Mouse (Mus musculus): ENCODE measurements at regions not wholly inside any gene's neighbourhood (a gene's known extent, or its start where the extent isn't known, plus 50 kb on each side); places are given as distances from the start of the nearest gene placed in this dataset.

GRCm38 (mm10) chr13:26404707-26405106 is 365.3 kb downstream of the Hdgfl1 start:
- Histone ChIP-seq H3K9ac (ENCODE audit: insufficient read depth, low read depth, low read length, poor library complexity, severe bottlenecking) (no peak overlapping the region), H3K4me1 (ENCODE audit: control insufficient read depth in 2 of 2, insufficient read depth in 2 of 2, low read length in 2 of 2, poor library complexity in 1 of 2) (no peaks in the 10 kb centered on the region), H3K9me3 (ENCODE audit: control insufficient read depth, insufficient read depth, low read depth, low read length) (no peaks in the 10 kb centered on the region), H3K36me3 (ENCODE audit: control insufficient read depth, insufficient read depth, low read length, poor library complexity, severe bottlenecking) (no peaks in the 10 kb centered on the region), H3K27ac (ENCODE audit: insufficient read depth, low read depth, low read length, poor library complexity, severe bottlenecking) (no peak overlapping the region), H3K4me3 (ENCODE audit: insufficient read depth in 1 of 2, low read depth in 1 of 2, low read length in 2 of 2, poor library complexity in 1 of 2, severe bottlenecking in 1 of 2) (no peak overlapping the region)
- in situ Hi-C loops (cut with MboI; ENCODE audit: low sequenced_read_pairs in 2 of 2, unreplicated experiment in 2 of 2), result no loop called here
- no peak for DNase-seq (ENCODE audit: low read depth, low spot score)
- TF ChIP-seq ZNF384 (IDR thresholded peaks at IDR 0.05; ENCODE audit: low read depth, low read length) (no peak), CHD2 (IDR thresholded peaks at IDR 0.05; ENCODE audit: low read depth, low read length) (no peak), HCFC1 (IDR thresholded peaks at IDR 0.05; ENCODE audit: borderline replicate concordance, insufficient read depth, low read length) (no peak), MAFK (IDR thresholded peaks at IDR 0.05; ENCODE audit: insufficient read depth, low read depth, low read length) (no peak), ZC3H11A (IDR thresholded peaks at IDR 0.05; ENCODE audit: borderline replicate concordance, low read depth, low read length) (no peak)

GRCm38 (mm10) chr13:26387861-26388621 is 381.9 kb downstream of the Hdgfl1 start:
- Histone ChIP-seq H3K36me3 (ENCODE audit: control insufficient read depth, insufficient read depth, low read length, poor library complexity, severe bottlenecking) (no peaks in the 10 kb centered on the region), H3K9ac (ENCODE audit: insufficient read depth, low read depth, low read length, poor library complexity, severe bottlenecking) (no peak overlapping the region), H3K4me1 (ENCODE audit: control insufficient read depth in 2 of 2, insufficient read depth in 2 of 2, low read length in 2 of 2, poor library complexity in 1 of 2) (no peaks in the 10 kb centered on the region), H3K9me3 (ENCODE audit: control insufficient read depth, insufficient read depth, low read depth, low read length) (no peaks in the 10 kb centered on the region), H3K4me3 (ENCODE audit: insufficient read depth in 1 of 2, low read depth in 1 of 2, low read length in 2 of 2, poor library complexity in 1 of 2, severe bottlenecking in 1 of 2) (no peak overlapping the region), H3K27ac (ENCODE audit: insufficient read depth, low read depth, low read length, poor library complexity, severe bottlenecking) (no peak overlapping the region)
- no peak for TF ChIP-seq CHD2 (IDR thresholded peaks at IDR 0.05; ENCODE audit: low read depth, low read length)
- no peak for TF ChIP-seq HCFC1 (IDR thresholded peaks at IDR 0.05; ENCODE audit: borderline replicate concordance, insufficient read depth, low read length)
- no peak for TF ChIP-seq ZC3H11A (IDR thresholded peaks at IDR 0.05; ENCODE audit: borderline replicate concordance, low read depth, low read length)
- TF ChIP-seq ZNF384 (IDR thresholded peaks at IDR 0.05; ENCODE audit: low read depth, low read length), result no peak
- no peak for TF ChIP-seq MAFK (IDR thresholded peaks at IDR 0.05; ENCODE audit: insufficient read depth, low read depth, low read length)
- in situ Hi-C loops (cut with MboI; ENCODE audit: low sequenced_read_pairs in 2 of 2, unreplicated experiment in 2 of 2), result no loop called here
- DNase-seq (ENCODE audit: low read depth, low spot score), result no peak

GRCm38 (mm10) chr13:26382631-26383030 is 387.3 kb downstream of the Hdgfl1 start:
- no peak overlapping the region for H3K9ac ChIP-seq (ENCODE audit: insufficient read depth, low read depth, low read length, poor library complexity, severe bottlenecking)
- TF ChIP-seq CHD2 (IDR thresholded peaks at IDR 0.05; ENCODE audit: low read depth, low read length), result no peak
- TF ChIP-seq MAFK (IDR thresholded peaks at IDR 0.05; ENCODE audit: insufficient read depth, low read depth, low read length), result no peak
- no peak for TF ChIP-seq HCFC1 (IDR thresholded peaks at IDR 0.05; ENCODE audit: borderline replicate concordance, insufficient read depth, low read length)
- no peak for TF ChIP-seq ZC3H11A (IDR thresholded peaks at IDR 0.05; ENCODE audit: borderline replicate concordance, low read depth, low read length)
- TF ChIP-seq ZNF384 (IDR thresholded peaks at IDR 0.05; ENCODE audit: low read depth, low read length), result no peak
- H3K4me1 ChIP-seq (ENCODE audit: control insufficient read depth in 2 of 2, insufficient read depth in 2 of 2, low read length in 2 of 2, poor library complexity in 1 of 2), result no peaks in the 10 kb centered on the region
- no peak overlapping the region for H3K4me3 ChIP-seq (ENCODE audit: insufficient read depth in 1 of 2, low read depth in 1 of 2, low read length in 2 of 2, poor library complexity in 1 of 2, severe bottlenecking in 1 of 2)
- H3K27ac ChIP-seq (ENCODE audit: insufficient read depth, low read depth, low read length, poor library complexity, severe bottlenecking), result no peak overlapping the region
- DNase-seq (ENCODE audit: low read depth, low spot score), result no peak
- in situ Hi-C loops (cut with MboI; ENCODE audit: low sequenced_read_pairs in 2 of 2, unreplicated experiment in 2 of 2), result no loop called here
- no peaks in the 10 kb centered on the region for H3K9me3 ChIP-seq (ENCODE audit: control insufficient read depth, insufficient read depth, low read depth, low read length)
- no peaks in the 10 kb centered on the region for H3K36me3 ChIP-seq (ENCODE audit: control insufficient read depth, insufficient read depth, low read length, poor library complexity, severe bottlenecking)

DNA sequence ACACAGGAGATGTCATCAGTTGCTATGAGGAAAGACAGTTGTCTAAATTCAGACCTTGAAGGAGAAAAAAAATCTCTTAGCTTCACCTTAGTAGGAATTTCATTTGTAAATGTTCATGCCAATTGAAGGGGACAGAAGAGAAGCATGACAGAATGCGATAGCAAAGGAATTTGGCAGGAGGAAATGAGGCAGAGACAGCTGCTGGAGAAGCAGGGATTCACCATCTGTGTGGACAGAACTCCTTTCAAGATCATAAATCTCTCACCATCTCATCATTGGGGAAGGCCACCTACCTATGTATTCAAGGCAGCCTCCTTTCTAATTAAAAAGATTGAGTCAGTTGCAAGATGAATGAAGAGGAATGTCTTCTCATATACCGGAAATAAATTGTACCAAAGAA is 387.8 kb downstream of the Hdgfl1 start:
- TF ChIP-seq HCFC1 (IDR thresholded peaks at IDR 0.05; ENCODE audit: borderline replicate concordance, insufficient read depth, low read length) (no peak), ZNF384 (IDR thresholded peaks at IDR 0.05; ENCODE audit: low read depth, low read length) (no peak), ZC3H11A (IDR thresholded peaks at IDR 0.05; ENCODE audit: borderline replicate concordance, low read depth, low read length) (no peak), CHD2 (IDR thresholded peaks at IDR 0.05; ENCODE audit: low read depth, low read length) (no peak), MAFK (IDR thresholded peaks at IDR 0.05; ENCODE audit: insufficient read depth, low read depth, low read length) (no peak)
- Histone ChIP-seq H3K9me3 (ENCODE audit: control insufficient read depth, insufficient read depth, low read depth, low read length) (no peaks in the 10 kb centered on the region), H3K36me3 (ENCODE audit: control insufficient read depth, insufficient read depth, low read length, poor library complexity, severe bottlenecking) (no peaks in the 10 kb centered on the region), H3K4me3 (ENCODE audit: insufficient read depth in 1 of 2, low read depth in 1 of 2, low read length in 2 of 2, poor library complexity in 1 of 2, severe bottlenecking in 1 of 2) (no peak overlapping the region), H3K4me1 (ENCODE audit: control insufficient read depth in 2 of 2, insufficient read depth in 2 of 2, low read length in 2 of 2, poor library complexity in 1 of 2) (no peaks in the 10 kb centered on the region), H3K27ac (ENCODE audit: insufficient read depth, low read depth, low read length, poor library complexity, severe bottlenecking) (no peak overlapping the region), H3K9ac (ENCODE audit: insufficient read depth, low read depth, low read length, poor library complexity, severe bottlenecking) (no peak overlapping the region)
- in situ Hi-C loops (cut with MboI; ENCODE audit: low sequenced_read_pairs in 2 of 2, unreplicated experiment in 2 of 2), result no loop called here
- no peak for DNase-seq (ENCODE audit: low read depth, low spot score)
